Mouse (Mus musculus) liver, postnatal 0 days (tissue): ENCODE data around the gene Pkm. TPM values are rescaled to one million over a fixed set of nuclear protein-coding genes. Genes with fewer than 3 reads are reported as not detected.

ENCODE experiments used
- ATAC-seq: fragments of 200-750 bp; cut with Nextera tagmentation; 2 replicates; pipeline ENCODE4 v1.8.0; 2017; ENCODE audit warnings: mild to moderate bottlenecking, moderate library complexity
- DNase-seq: peaks from one replicate; pipeline ENCODE4 v3.0.0-alpha.2; 2016
- H3K27ac ChIP-seq: fragments of 300-500 bp; sonication (generic); 2 replicates; pipeline ENCODE4 v1.5.1; 2014; ENCODE audit warnings: antibody characterized with exemption, moderate library complexity, mild to moderate bottlenecking, low read depth
- H3K27me3 ChIP-seq: fragments of 300-500 bp; sonication (generic); 2 replicates; pipeline ENCODE4 v1.6.1; 2014; ENCODE audit warnings: low read length, control low read depth, mixed read lengths; ENCODE audit not compliant: insufficient read depth
- H3K36me3 ChIP-seq: fragments of 300-500 bp; sonication (generic); replicated peaks from 2 replicates; pipeline ENCODE4 v1.6.1; 2014; ENCODE audit warnings: mild to moderate bottlenecking, control low read depth, low read length, moderate library complexity, mixed read lengths; ENCODE audit not compliant: insufficient read depth
- H3K4me1 ChIP-seq: fragments of 300-500 bp; sonication (generic); 2 replicates; pipeline ENCODE4 v1.6.1; 2014; ENCODE audit warnings: antibody characterized with exemption, mild to moderate bottlenecking, control low read depth; ENCODE audit not compliant: insufficient read depth
- H3K4me2 ChIP-seq: fragments of 300-500 bp; sonication (generic); 2 replicates; pipeline ENCODE4 v1.6.1; 2014; ENCODE audit warnings: low read depth, mild to moderate bottlenecking, low read length, moderate library complexity, mixed read lengths
- H3K4me3 ChIP-seq: fragments of 300-500 bp; sonication (generic); 2 replicates; pipeline ENCODE4 v1.5.1; 2014; ENCODE audit warnings: low read depth, low read length
- H3K9ac ChIP-seq: fragments of 300-500 bp; sonication (generic); replicated peaks from 2 replicates; pipeline ENCODE4 v1.6.1; 2014; ENCODE audit warnings: mild to moderate bottlenecking, moderate library complexity
- H3K9me3 ChIP-seq: fragments of 300-500 bp; sonication (generic); 2 replicates; pipeline ENCODE4 v1.6.1; 2016; ENCODE audit warnings: mild to moderate bottlenecking, control low read depth, low read length, mixed read lengths
- CTCF ChIP-seq: sonication (generic); IDR thresholded peaks from 2 replicates; pipeline ENCODE4 v1.5.1; 2016; ENCODE audit warnings: antibody characterized with exemption, low read depth
- EP300 ChIP-seq: IDR thresholded peaks from 2 replicates; pipeline ENCODE4 v1.6.1; 2016; ENCODE audit warnings: antibody characterized with exemption, low read depth, mild to moderate bottlenecking
- WGBS: fragments of 180-500 bp; shearing (Covaris S2); extraction: QIAGEN DNeasy Blood & Tissue Kit; methylation state at CpG from one replicate; pipeline ENCODE4 v1.1.7; 2014; ENCODE audit not compliant: insufficient replicate concordance; 5-methylcytosine and 5-hydroxymethylcytosine counted together
- polyA plus RNA-seq: library from polyadenylated mRNA; unstranded; fragments of >200 nt; fragmentation: Nextera tagmentation; extraction: Ambion mirVana; gene quantifications from 2 replicates; pipeline ENCODE4 v1.2.1, GENCODE M21; 2015

Gene Pkm
- polyA plus RNA-seq, 1 experiment from 2014 or later, result 117 TPM

- TF ChIP-seq EP300 (no peak), CTCF (no peak)
- Histone ChIP-seq H3K4me1 (no peaks in the 10 kb centered on the region), H3K27me3 (peaks cover 24% of the 10 kb centered on the region), H3K27ac (no peak overlapping the region), H3K4me2 (no peak overlapping the region), H3K9me3 (no peaks in the 10 kb centered on the region), H3K4me3 (no peak overlapping the region), H3K36me3 (no peaks in the 10 kb centered on the region), H3K9ac (no peak overlapping the region)
- 77% methylated on average over 11 of the region's 11 CpGs for WGBS
- no peak for DNase-seq
- ATAC-seq, result no peak; the same call in 1 of the 2 replicates
Measured at GRCm38 (mm10) chr9:59727569-59728286, 71.6 kb downstream of the Pkm start.

Other genes starting within 250 kb of the Pkm start
- 3.4 and 4.1 TPM in 2 replicates for gene Arih1, start 169.8 kb upstream of the Pkm start, polyA plus RNA-seq
- gene Hexa, start 116.8 kb upstream of the Pkm start, polyA plus RNA-seq, result 27.9 and 31.0 TPM in 2 replicates
- 0.19 TPM in 2 replicates for gene Tmem202, start 116.5 kb upstream of the Pkm start, polyA plus RNA-seq
- not detected in 2 replicates for gene Celf6, start 78.5 kb upstream of the Pkm start, polyA plus RNA-seq
- 3.0 and 3.5 TPM in 2 replicates for gene Parp6, start 39.1 kb upstream of the Pkm start, polyA plus RNA-seq
- gene Gramd2, start 23.8 kb downstream of the Pkm start, polyA plus RNA-seq, result 0.21 and 0.22 TPM in 2 replicates
- 1.6 and 2.1 TPM in 2 replicates for gene Senp8, start 94.3 kb downstream of the Pkm start, polyA plus RNA-seq
- gene Myo9a, start 94.5 kb downstream of the Pkm start, polyA plus RNA-seq, result 2.7 and 2.9 TPM in 2 replicates